Mouse (Mus musculus): ENCODE measurements around the gene D8Ertd738e.

D8Ertd738e gene

DNA sequence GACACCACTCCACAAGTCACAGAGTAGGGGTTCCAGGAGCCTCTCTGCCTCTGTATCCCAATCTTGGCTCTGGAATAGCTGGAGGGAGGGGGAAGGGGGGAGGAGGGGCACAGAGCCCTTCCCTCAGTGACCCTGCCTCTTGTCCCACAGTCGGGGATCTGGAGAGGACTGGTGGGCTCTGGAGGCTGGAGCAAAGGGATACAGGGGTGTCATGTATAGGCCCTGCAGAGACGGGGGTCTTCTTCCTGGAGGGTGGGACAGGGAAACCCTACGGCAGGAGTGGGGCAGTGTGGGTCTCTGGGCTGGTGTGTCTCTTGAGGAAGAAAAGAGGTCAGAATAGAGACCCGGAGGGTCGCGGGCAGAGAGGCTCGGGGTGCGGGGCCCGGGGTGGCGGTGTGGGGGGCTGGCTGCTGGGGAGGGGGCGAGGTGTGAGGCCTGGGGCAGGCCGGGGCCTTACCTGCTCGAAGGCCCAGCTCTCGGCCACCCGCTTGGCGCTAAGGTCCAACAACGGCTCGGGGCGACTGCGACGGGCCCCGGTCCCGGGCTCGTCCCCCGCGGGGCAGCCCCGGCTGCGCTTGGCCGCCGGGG is 13.0 kb downstream of the D8Ertd738e start:
- no peak for DNase-seq (ENCODE audit: low read depth)

GRCm38 (mm10) chr8:84235746-84236409 is 13.6 kb downstream of the D8Ertd738e start:
- no peak for DNase-seq (ENCODE audit: low read depth)

DNA sequence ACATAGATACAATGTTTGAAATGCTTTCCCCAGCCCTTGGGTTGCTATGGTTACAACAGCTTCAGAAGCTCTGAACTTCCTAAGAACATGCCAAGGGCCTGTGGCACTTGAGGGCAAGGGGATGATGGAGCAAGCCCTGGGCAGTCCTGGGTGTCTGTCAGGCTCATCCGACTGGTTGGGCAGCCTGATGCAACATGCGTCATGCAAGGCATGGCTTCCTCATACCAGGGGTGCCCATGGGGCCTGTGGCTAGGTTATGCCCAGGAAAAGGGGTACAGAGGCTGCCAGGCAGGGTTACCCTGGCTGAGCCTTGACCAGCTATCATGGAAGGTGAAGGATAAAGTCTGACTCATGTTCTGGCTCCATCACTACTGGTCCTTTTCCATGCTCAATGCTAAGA is 16.5 kb downstream of the D8Ertd738e start:
- no peak for DNase-seq (ENCODE audit: low read depth)

DNA sequence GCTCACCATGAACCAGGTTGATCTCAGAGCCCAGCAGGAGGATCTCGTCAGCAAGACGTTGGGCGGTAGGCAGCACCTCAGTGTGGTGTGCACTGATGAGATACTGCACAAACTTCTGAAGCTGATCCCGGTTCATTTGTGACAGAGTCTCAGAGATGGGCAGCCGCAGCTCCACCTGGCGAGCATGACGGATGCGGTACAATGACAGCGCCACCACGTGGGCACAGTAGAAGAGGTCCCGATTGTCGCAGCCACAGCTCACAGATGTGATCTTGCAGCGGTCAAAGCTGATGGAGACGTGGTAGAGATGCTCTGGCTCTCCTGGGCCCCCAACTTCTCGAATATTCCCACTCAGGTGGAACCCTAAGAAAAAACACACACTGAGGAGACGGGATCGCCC is 18.8 kb downstream of the D8Ertd738e start:
- no peak for DNase-seq (ENCODE audit: low read depth)

DNA sequence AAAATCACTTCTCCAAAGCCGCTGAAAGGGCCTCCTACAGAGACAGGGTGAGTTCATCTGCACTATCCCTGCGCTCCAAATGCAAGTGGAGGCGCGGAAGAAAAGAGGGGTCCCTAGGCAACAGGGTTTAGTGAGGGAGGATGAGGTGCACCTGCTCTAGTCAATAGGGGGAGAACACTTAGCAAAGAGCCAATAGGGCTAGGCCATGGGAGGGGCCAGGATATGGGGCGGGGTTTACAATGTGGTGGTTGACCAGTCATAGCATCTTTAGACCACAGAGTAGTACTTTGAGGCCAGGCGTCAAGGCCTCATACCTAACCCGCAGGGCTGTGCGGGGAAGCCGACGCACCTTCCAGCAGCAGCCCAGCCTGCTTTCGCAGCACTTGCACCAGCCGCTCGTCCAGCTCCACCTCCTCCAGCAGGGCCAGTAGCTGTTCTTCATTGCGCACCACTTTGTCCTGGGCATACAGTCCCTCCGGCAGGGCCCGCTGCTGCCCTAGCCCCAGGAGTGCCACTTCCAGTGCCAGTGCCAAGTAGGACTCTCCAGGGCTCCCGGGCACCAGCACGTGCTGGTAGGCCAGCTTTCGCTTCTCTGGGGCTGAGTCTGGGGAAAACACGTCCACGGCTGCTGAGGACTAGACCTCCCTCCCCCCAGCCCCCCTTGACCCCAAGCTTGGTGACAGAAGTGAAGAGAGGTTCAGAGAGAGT is 26.0 kb downstream of the D8Ertd738e start:
- no peak for DNase-seq (ENCODE audit: low read depth)

DNA sequence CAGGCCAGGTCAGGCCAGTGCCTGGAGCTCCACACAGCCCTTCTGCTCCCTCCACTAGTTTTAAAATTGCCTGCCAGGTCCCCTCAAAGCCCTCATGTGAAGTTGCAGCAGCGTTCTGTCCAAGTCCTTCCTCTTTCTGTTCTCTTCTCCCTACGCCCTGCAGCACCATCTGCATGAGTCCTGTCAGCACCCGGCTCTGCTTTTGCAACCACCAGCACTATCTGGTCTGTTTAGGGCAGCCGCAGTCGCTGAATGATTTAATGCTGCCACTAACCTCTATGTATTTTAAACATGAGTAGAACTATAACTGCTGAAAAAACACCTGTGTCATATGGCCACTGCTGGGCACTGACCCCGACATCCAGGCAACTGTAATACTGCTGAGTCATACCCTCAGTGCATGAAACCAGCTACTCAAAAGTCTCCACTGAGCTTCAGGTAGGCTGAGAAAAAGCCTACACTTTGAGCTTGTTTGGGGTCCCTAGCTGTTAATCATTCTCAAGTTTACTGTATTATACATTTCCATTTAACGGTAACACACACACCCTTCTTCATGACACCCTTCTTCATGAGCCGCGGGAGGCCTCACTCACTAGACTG is 26.9 kb downstream of the D8Ertd738e start:
- DNase-seq (ENCODE audit: low read depth), result no peak

GRCm38 (mm10) chr8:84220105-84220504 is 29.4 kb downstream of the D8Ertd738e start:
- DNase-seq (ENCODE audit: low read depth), result no peak

GRCm38 (mm10) chr8:84218143-84218542 is 31.4 kb downstream of the D8Ertd738e start:
- DNase-seq (ENCODE audit: low read depth), result no peak

DNA sequence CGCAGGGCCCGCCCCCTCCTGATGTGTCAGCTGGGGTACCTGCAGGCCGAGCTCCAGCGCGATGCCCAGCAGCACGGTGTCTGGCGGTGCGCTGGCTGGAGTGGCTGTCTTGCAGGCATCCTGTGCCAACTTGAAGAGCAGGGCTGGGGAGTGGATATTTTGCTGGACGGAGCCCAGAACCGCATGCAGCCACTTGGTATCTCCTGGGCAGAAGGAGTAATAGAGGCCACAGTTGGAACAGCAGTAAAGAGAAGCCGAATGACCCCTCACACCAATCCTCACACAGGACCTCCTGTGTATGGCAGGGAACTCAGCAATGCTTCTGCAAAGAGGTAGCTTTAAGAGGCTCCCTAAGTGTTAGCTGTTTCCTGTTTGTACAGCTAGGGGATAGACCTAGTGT is 32.3 kb downstream of the D8Ertd738e start:
- DNase-seq (ENCODE audit: low read depth), result no peak

DNA sequence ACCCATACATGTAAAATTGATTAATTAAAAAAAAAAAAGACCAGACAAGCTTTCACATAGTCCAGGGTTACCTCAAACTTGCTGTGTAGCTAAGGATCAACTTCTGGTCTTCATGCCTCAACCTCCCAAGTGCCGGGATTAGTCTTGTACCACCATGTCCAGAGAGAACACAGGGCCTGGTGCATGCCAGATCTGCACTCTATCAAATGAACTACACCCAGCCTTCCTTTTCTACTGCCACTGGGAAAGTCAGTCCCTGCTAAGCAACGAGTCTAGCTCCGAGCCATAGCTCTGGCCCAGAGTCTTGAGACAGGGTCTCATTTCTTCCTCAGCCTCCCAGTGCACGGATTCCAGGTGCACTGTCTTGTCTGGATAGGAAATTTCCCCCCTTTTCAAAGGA is 36.2 kb downstream of the D8Ertd738e start:
- DNase-seq (ENCODE audit: low read depth), result no peak

GRCm38 (mm10) chr8:84211881-84212563 is 37.5 kb downstream of the D8Ertd738e start:
- no peak for DNase-seq (ENCODE audit: low read depth)

GRCm38 (mm10) chr8:84211202-84211601 is 38.3 kb downstream of the D8Ertd738e start:
- DNase-seq (ENCODE audit: low read depth), result no peak

- no peak for DNase-seq (ENCODE audit: low read depth)
Measured at GRCm38 (mm10) chr8:84210167-84210791, 39.2 kb downstream of the D8Ertd738e start.

DNA sequence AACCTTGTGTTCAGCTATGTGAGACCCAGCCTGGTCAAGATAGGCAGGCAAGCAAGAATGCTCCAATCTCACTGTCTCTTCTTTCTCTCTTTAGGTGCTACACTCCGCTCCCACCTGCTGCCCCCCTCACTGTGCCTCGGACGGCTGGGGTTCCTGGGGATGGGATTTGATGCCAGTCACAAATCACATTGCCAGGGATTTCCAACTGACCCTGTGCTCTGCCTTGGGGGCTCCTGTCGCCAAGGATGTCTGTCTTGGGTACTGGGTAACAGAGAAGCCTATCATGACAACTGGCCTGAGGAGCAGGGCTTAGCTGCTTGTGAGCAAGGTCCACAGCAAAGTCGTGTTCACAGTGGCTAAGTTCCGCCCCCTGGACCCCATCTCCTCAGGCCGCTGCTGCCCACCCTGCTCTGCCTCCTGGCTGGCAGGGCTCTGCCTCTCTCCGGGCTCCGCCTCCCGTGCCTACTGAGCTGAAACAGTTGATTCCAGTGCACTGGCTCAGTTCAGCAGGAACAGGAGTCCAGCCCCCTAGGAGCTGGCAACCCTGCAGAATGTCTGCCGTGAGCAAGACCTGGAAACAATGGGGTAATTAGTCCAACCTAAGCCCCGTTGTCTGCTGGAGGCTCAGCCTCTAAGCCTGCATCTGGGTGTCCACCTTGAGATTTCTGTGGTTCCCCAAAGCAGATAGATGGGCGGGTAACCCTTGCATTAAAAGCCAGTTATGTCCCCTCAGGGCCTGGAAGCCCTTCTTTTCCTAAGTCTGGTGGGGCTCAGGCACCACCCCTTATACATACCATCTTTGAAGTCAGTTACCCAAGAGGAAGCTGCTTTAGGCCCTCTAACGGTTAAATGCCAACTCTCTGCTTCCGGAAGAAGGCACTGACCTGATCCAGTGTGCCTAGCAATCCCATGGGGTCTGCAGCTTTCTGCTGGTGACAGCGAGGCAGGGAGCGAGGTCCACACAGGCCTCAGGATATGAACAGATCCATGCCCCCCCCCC is 40.8 kb downstream of the D8Ertd738e start:
- DNase-seq (ENCODE audit: low read depth), result no peak

DNA sequence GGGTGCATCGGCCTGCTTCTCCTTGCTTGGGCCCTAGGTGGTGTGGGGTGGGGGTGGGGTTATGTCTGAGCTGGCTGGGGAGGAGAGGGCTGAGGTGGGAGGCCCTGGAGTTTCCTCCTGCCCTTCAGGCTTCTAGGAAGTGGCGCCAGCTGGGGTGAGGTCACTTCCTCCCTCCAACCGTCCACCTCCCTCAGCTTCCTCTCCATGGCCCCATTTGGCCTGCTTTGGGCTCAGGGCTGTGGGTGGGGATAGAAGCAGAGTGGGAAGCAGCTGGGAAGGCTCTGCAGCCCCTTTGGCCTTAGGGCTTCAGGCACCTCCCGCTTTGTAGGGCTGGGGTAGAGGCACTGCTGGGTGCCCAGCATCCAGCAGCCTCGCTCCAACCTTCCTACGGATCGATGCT is 41.7 kb downstream of the D8Ertd738e start:
- DNase-seq (ENCODE audit: low read depth), result no peak

GRCm38 (mm10) chr8:84206666-84207065 is 42.9 kb downstream of the D8Ertd738e start:
- no peak for DNase-seq (ENCODE audit: low read depth)

GRCm38 (mm10) chr8:84205073-84205472 is 44.4 kb downstream of the D8Ertd738e start:
- DNase-seq (ENCODE audit: low read depth), result no peak

GRCm38 (mm10) chr8:84203975-84204772 is 45.3 kb downstream of the D8Ertd738e start:
- no peak for DNase-seq (ENCODE audit: low read depth)

- no peak for DNase-seq (ENCODE audit: low read depth)
Measured at GRCm38 (mm10) chr8:84202938-84203917, 46.3 kb downstream of the D8Ertd738e start.

Data from c-Kit-positive CD71-negative TER-119-negative erythroid progenitor cells, embryonic 14.5 days (primary cell).